Mouse (Mus musculus) midbrain, embryonic 15.5 days (tissue): ENCODE results near the gene Synj2. TPM values are rescaled to one million over a fixed set of nuclear protein-coding genes. Genes with fewer than 3 reads are reported as not detected.
A peak's percentile ranks its signal among the peaks of the same experiment; 100 is the strongest.

Experiments
- ATAC-seq: fragments of 200-750 bp; cut with Nextera tagmentation; replicated peaks from 2 replicates; pipeline ENCODE4 v1.8.0; 2017; ENCODE audit warnings: moderate TSS enrichment
- H3K27ac ChIP-seq: fragments of 300-500 bp; sonication (generic); 2 replicates; pipeline ENCODE4 v1.5.1; 2015; ENCODE audit warnings: mild to moderate bottlenecking, inconsistent platforms
- H3K27me3 ChIP-seq: fragments of 300-500 bp; sonication (generic); replicated peaks from 2 replicates; pipeline ENCODE4 v1.6.1; 2015; ENCODE audit warnings: inconsistent platforms
- H3K36me3 ChIP-seq: fragments of 300-500 bp; sonication (generic); replicated peaks from 2 replicates; pipeline ENCODE4 v1.6.1; 2015; ENCODE audit warnings: inconsistent platforms
- H3K4me1 ChIP-seq: fragments of 300-500 bp; sonication (generic); 2 replicates; pipeline ENCODE4 v1.6.1; 2015; ENCODE audit warnings: inconsistent platforms
- H3K4me2 ChIP-seq: fragments of 300-500 bp; sonication (generic); 2 replicates; pipeline ENCODE4 v1.6.1; 2015; ENCODE audit warnings: inconsistent platforms, mild to moderate bottlenecking, moderate library complexity
- H3K4me3 ChIP-seq: fragments of 300-500 bp; sonication (generic); 2 replicates; pipeline ENCODE4 v1.5.1; 2015; ENCODE audit warnings: mild to moderate bottlenecking, inconsistent platforms
- H3K9ac ChIP-seq: fragments of 300-500 bp; sonication (generic); 2 replicates; pipeline ENCODE4 v1.6.1; 2015; ENCODE audit warnings: mild to moderate bottlenecking, inconsistent platforms
- H3K9me3 ChIP-seq: fragments of 300-500 bp; sonication (generic); 2 replicates; pipeline ENCODE4 v1.6.1; 2016; ENCODE audit warnings: inconsistent platforms
- WGBS: fragments of 180-500 bp; shearing (Covaris S2); methylation state at CpG from one replicate; pipeline ENCODE4 v1.1.7; 2015; ENCODE audit warnings: mixed read lengths; 5-methylcytosine and 5-hydroxymethylcytosine counted together
- polyA plus RNA-seq: library from polyadenylated mRNA; unstranded; fragments of >200 nt; fragmentation: Nextera tagmentation; extraction: Ambion mirVana; gene quantifications from 2 replicates; pipeline ENCODE4 v1.2.1, GENCODE M21; 2015

Synj2 gene
- polyA plus RNA-seq, 1 experiment from 2014 or later = 0.86 TPM

DNA sequence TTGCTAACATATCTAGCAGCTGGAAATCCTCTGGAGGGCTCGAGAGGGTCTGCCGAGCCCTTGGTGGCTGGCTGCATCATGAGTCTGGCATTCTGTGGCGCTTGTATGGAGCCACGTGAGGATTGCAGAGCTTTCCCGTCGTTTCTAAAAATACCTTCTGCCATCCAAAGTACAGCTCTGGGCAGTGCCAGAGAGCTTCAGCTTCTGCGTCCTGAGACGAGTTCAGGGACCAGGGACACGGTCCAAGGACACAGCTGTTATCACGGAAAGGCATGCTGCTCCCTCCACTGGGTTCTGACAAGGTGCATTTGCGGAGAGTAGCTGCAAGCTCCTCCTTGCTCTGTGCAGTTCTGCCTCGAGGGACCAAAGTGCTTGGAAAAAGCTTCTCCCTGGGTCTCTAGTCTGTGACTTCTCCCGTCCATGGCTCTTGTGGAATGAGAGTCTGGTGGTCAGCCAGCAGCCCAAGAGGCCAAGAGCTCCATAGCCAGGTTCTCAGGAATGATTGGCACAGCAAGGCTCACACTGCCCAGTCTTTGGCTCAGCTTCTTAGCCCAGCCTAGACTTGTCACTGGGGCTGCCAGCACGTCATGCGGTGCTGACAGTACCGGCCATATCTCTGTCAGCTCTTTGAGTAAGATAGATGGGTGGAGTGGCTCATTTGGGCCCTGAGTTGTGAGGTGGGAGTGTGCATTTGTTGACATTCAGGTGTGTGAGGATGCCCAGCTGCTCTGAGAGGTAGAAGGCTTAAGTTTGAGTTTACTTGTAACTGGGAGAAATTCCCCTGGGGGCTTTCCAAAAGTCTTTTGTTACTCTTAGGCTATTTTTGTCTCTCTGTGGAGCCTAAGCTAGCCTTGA lies 56.5 kb downstream of the Synj2 start:
- Histone ChIP-seq H3K9ac (no peak overlapping the region), H3K9me3 (no peaks in the 10 kb centered on the region), H3K4me2 (no peak overlapping the region), H3K27me3 (no peaks in the 10 kb centered on the region), H3K36me3 (no peaks in the 10 kb centered on the region), H3K4me3 (no peak overlapping the region), H3K4me1 (no peaks in the 10 kb centered on the region), H3K27ac (no peak overlapping the region)
- WGBS = 76% methylated on average over 16 of the region's 16 CpGs
- no peak for ATAC-seq

GRCm38 (mm10) chr17:5998235-5998500 lies 57.1 kb downstream of the Synj2 start:
- H3K4me1 ChIP-seq = no peaks in the 10 kb centered on the region
- H3K4me2 ChIP-seq = no peak overlapping the region
- no peaks in the 10 kb centered on the region for H3K9me3 ChIP-seq
- ATAC-seq = no peak
- no peaks in the 10 kb centered on the region for H3K36me3 ChIP-seq
- H3K27me3 ChIP-seq = no peaks in the 10 kb centered on the region
- no peak overlapping the region for H3K4me3 ChIP-seq
- no peak overlapping the region for H3K27ac ChIP-seq
- no peak overlapping the region for H3K9ac ChIP-seq

DNA sequence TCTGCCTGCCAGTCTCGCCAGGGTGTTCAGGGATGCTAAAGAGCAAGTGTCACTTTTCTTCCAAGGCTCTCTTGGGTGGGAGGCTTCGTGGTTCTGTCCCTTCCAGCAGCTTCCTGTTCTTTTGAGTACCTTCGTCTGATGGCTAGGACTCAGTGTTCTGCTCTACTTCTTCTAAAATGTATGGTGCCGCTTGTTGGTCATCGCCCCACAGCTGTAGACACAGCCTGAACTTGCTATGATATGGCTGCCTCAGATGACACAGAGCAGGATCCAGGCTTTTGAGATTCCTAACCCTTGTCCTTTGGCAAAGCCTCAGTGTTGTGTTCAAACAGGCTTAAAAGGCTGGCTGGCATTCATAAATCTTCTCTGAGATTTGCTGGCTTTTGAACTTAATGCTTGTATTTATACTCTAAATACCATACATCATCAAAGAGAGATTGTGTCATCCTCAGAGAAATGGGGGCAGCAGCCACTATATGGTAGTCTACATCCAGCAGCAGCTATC lies 58.0 kb downstream of the Synj2 start:
- no peaks in the 10 kb centered on the region for H3K9me3 ChIP-seq
- H3K9ac ChIP-seq = no peak overlapping the region
- WGBS = 82% methylated on average over 5 of the region's 5 CpGs
- no peak overlapping the region for H3K4me2 ChIP-seq
- no peaks in the 10 kb centered on the region for H3K27me3 ChIP-seq
- ATAC-seq = no peak
- no peak overlapping the region for H3K4me3 ChIP-seq
- H3K36me3 ChIP-seq = no peaks in the 10 kb centered on the region
- no peaks in the 10 kb centered on the region for H3K4me1 ChIP-seq
- H3K27ac ChIP-seq = no peak overlapping the region

GRCm38 (mm10) chr17:6000864-6001319 lies 59.8 kb downstream of the Synj2 start:
- WGBS = 88% methylated on average over 8 of the region's 8 CpGs
- ATAC-seq = no peak
- no peaks in the 10 kb centered on the region for H3K9me3 ChIP-seq
- H3K4me1 ChIP-seq = peaks cover 5% of the 10 kb centered on the region
- H3K36me3 ChIP-seq = no peaks in the 10 kb centered on the region
- H3K27ac ChIP-seq = no peak overlapping the region
- H3K4me2 ChIP-seq = no peak overlapping the region
- H3K9ac ChIP-seq = no peak overlapping the region
- no peaks in the 10 kb centered on the region for H3K27me3 ChIP-seq
- H3K4me3 ChIP-seq = no peak overlapping the region

DNA sequence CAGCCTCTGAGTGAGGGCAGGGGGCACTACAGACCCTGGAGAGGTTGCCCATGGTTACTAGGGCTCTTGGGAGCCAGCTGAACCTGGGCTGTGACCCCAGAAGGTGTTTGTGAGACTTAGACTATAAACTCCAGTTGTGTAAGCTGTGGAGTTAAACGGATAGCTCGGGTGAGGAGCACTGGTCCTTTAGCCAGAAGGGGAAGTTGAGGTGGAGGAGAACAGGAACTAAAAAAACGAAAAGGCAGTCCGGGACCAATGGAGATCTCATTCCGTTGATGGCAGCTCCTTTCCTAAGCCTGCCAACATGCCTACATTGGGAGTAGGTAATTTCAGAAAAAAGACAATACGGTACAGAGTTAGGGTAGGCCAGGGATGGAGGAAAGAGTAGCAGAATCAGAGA lies 60.3 kb downstream of the Synj2 start:
- ATAC-seq = no peak
- Histone ChIP-seq H3K9ac (no peak overlapping the region), H3K4me3 (no peak overlapping the region), H3K27ac (no peak overlapping the region), H3K4me2 (no peak overlapping the region), H3K36me3 (no peaks in the 10 kb centered on the region), H3K9me3 (no peaks in the 10 kb centered on the region), H3K27me3 (no peaks in the 10 kb centered on the region), H3K4me1 (peaks cover 10% of the 10 kb centered on the region)
- 89% methylated on average over 6 of the region's 6 CpGs for WGBS

DNA sequence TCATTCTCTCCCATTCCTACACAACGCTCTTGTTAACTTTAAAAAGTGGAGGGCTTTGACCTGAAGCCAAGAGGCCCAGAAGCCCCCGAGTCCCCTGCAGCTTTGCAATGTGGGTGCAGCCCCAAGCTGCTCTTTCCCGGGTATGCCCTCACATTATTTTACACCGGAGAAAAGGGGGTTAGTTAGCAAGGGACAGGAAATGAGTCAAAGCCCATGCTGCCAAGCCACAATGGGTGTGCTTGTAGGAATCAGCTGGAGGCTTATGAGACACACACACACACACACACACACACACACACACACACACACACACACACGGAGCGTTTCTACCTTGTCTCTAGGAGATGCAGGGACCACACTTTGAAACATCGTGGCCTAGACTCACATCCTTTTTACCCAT lies 60.8 kb downstream of the Synj2 start:
- 83% methylated on average over 7 of the region's 7 CpGs for WGBS
- no peaks in the 10 kb centered on the region for H3K9me3 ChIP-seq
- H3K27me3 ChIP-seq = no peaks in the 10 kb centered on the region
- no peak overlapping the region for H3K4me3 ChIP-seq
- H3K4me2 ChIP-seq = no peak overlapping the region
- no peaks in the 10 kb centered on the region for H3K36me3 ChIP-seq
- ATAC-seq = no peak
- peaks cover 11% of the 10 kb centered on the region for H3K4me1 ChIP-seq
- no peak overlapping the region for H3K27ac ChIP-seq
- H3K9ac ChIP-seq = no peak overlapping the region

- H3K4me3 ChIP-seq = no peak overlapping the region
- ATAC-seq = no peak
- no peaks in the 10 kb centered on the region for H3K36me3 ChIP-seq
- H3K4me1 ChIP-seq = peaks cover 11% of the 10 kb centered on the region
- H3K27me3 ChIP-seq = no peaks in the 10 kb centered on the region
- WGBS = 93% methylated on average over 6 of the region's 6 CpGs
- H3K4me2 ChIP-seq = no peak overlapping the region
- no peak overlapping the region for H3K27ac ChIP-seq
- H3K9ac ChIP-seq = no peak overlapping the region
- H3K9me3 ChIP-seq = no peaks in the 10 kb centered on the region
These were observed 61.5 kb downstream of the Synj2 start for GRCm38 (mm10) chr17:6002563-6002962.

GRCm38 (mm10) chr17:6003661-6004060 lies 62.6 kb downstream of the Synj2 start:
- H3K4me1 ChIP-seq = peaks cover 11% of the 10 kb centered on the region
- H3K27ac ChIP-seq = no peak overlapping the region
- no peak for ATAC-seq
- no peaks in the 10 kb centered on the region for H3K36me3 ChIP-seq
- H3K9me3 ChIP-seq = no peaks in the 10 kb centered on the region
- 86% methylated on average over 6 of the region's 6 CpGs for WGBS
- H3K4me3 ChIP-seq = no peak overlapping the region
- H3K27me3 ChIP-seq = no peaks in the 10 kb centered on the region
- no peak overlapping the region for H3K9ac ChIP-seq
- no peak overlapping the region for H3K4me2 ChIP-seq

DNA sequence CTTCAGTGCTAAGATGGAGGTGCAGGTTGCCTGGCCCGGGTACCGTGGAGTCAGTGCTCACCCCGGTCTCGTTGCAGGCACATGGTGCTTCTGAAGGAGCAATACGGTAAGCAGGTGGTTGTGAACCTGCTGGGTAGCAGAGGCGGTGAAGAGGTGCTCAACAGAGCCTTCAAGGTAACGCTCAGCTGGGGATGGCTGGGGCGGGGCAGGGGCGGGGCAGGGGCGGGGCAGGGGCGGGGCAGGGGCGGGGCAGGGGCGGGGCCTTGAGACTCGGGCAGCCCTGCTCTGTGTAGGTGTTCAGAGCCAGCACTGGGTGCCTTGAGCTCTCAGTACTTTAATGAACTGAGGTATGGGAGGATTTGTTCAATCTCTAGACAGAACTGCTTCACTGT lies 64.2 kb downstream of the Synj2 start:
- H3K9me3 ChIP-seq = no peaks in the 10 kb centered on the region
- no peak overlapping the region for H3K4me3 ChIP-seq
- 13% methylated on average over 14 of the region's 14 CpGs for WGBS
- H3K27ac ChIP-seq = no peak overlapping the region
- no peak overlapping the region for H3K4me2 ChIP-seq
- no peaks in the 10 kb centered on the region for H3K27me3 ChIP-seq
- no peak overlapping the region for H3K9ac ChIP-seq
- ATAC-seq = peak; percentile 54; the same call in 1 of the 2 replicates
- peaks cover 11% of the 10 kb centered on the region for H3K4me1 ChIP-seq
- no peaks in the 10 kb centered on the region for H3K36me3 ChIP-seq

DNA sequence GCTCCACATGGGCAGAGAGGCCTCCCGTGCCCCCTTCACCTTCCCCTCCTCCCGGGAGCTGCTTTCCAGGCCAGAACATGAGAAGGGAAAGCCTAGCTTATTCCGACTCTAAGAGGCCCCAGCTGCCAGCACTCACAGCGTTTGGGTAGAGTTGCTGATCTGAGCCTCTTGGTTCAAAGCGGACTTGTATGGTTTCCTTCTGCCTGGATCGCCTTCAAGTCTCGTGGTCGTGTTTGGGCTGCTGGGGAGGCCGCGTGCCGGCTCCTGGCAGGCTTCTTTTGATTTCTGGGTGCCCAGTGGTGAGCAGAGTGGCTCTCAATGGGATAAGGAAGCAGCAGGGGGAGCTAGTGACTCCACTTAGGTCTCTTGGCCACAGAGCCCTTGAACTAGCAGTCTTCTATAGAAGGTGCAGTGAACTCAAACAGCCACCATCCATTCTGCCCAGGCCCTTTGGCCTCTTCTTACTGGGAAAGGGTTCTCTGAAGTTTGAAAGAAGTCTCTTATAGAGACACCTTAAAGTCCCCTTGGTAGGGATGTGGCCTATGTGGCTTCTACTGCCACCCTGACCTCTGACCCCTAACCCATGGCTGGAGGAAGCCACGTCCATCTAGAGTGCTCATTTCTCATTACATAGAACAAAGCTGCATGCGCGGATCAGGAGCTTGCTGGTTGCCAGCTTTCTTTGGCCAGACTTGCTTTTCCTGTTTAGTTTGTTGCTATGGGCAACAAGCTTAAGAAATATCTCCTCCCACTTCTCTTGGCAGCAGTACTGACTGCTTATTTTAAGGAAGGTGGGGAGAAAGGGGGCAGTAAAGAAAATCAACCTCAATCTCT lies 64.8 kb downstream of the Synj2 start:
- peak; percentile 67; the same call in 1 of the 2 replicates for ATAC-seq

DNA sequence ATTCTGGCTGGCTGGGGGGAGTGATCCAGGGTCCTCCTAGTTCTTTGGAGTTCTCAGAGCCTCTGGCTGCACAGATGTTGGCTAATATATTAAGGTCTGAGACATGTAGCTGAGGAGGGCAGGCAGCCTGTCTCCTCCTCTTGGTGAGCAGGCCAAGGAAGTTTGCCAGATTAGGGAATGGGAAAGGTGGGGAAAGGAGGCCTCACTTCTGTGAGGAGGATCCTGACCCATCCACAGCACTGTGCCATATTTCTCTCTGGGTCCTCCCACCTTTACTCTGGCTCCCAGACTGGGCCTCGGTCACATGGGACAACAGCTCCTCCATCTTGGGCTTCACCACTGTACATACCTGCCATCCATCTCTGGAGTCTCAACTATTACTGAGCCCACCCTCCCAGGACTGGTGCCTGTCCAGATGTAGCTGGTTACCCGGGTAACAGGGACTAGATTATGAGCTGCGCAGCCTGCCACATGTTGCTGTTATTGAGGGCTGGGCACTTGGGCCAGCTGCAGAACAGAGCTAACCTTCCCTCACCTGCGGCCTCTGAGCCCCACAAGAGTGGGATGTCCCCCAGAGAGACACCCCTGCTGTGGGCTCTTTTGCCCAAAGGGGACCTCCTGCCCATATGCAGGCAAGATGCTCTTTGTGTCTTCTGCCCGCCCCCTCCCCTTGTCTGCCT lies 66.2 kb downstream of the Synj2 start:
- no peak overlapping the region for H3K9ac ChIP-seq
- no peak for ATAC-seq
- H3K36me3 ChIP-seq = no peaks in the 10 kb centered on the region
- H3K27me3 ChIP-seq = no peaks in the 10 kb centered on the region
- H3K4me1 ChIP-seq = peaks cover 11% of the 10 kb centered on the region
- no peak overlapping the region for H3K4me3 ChIP-seq
- H3K27ac ChIP-seq = no peak overlapping the region
- WGBS = 82% methylated on average over 5 of the region's 5 CpGs
- no peaks in the 10 kb centered on the region for H3K9me3 ChIP-seq
- H3K4me2 ChIP-seq = no peak overlapping the region

More for the DNA sequence above, 64.8 kb downstream of the Synj2 start:
- 26% methylated on average over 14 of the region's 14 CpGs for WGBS
- Histone ChIP-seq H3K4me3 (no peak overlapping the region), H3K27me3 (no peaks in the 10 kb centered on the region), H3K4me1 (peaks cover 11% of the 10 kb centered on the region), H3K4me2 (no peak overlapping the region), H3K36me3 (no peaks in the 10 kb centered on the region), H3K27ac (peak overlapping the region; percentile 13; the same call in 1 of the 2 replicates), H3K9me3 (no peaks in the 10 kb centered on the region), H3K9ac (no peak overlapping the region)

DNA sequence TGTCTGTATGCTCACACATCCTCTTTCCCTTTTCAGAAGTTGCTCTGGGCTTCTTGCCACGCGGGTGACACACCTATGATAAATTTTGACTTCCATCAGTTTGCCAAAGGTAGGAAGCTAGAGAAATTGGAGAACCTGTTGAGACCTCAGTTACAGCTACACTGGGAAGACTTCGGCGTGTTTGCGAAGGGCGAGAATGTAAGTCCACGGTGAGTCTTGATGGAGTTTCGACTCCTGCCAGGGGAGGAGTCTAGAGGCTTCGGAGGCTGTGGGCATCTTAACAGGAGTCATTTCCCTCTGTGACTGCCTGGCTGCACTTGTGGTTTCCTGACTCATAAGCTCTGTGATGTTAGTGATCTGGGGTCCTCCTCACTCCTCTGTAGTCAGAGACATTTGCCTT lies 66.8 kb downstream of the Synj2 start:
- Histone ChIP-seq H3K27me3 (no peaks in the 10 kb centered on the region), H3K4me3 (no peak overlapping the region), H3K4me2 (no peak overlapping the region), H3K36me3 (no peaks in the 10 kb centered on the region), H3K9me3 (no peaks in the 10 kb centered on the region), H3K27ac (no peak overlapping the region), H3K4me1 (peaks cover 11% of the 10 kb centered on the region), H3K9ac (no peak overlapping the region)
- no peak for ATAC-seq
- 90% methylated on average over 9 of the region's 9 CpGs for WGBS
